Mouse (Mus musculus) neural tube, embryonic 12.5 days (tissue): ENCODE data around the gene Klc4. TPM values are rescaled to one million over a fixed set of nuclear protein-coding genes. Genes with fewer than 3 reads are reported as not detected.
A peak's percentile ranks its signal among the peaks of the same experiment; 100 is the strongest.

Source experiments
- ATAC-seq: fragments of 200-750 bp; cut with Nextera tagmentation; 2 replicates; pipeline ENCODE4 v1.8.0; 2017; ENCODE audit warnings: low read depth, mild to moderate bottlenecking, moderate TSS enrichment, moderate library complexity; ENCODE audit not compliant: low FRiP score
- H3K27ac ChIP-seq: fragments of 300-500 bp; sonication (generic); 2 replicates; pipeline ENCODE4 v1.5.1; 2016
- H3K27me3 ChIP-seq: fragments of 300-500 bp; sonication (generic); replicated peaks from 2 replicates; pipeline ENCODE4 v1.6.1; 2016; ENCODE audit warnings: mild to moderate bottlenecking
- H3K36me3 ChIP-seq: fragments of 300-500 bp; sonication (generic); 2 replicates; pipeline ENCODE4 v1.6.1; 2016; ENCODE audit warnings: mild to moderate bottlenecking
- H3K4me1 ChIP-seq: fragments of 300-500 bp; sonication (generic); 2 replicates; pipeline ENCODE4 v1.6.1; 2016
- H3K4me2 ChIP-seq: fragments of 300-500 bp; sonication (generic); replicated peaks from 2 replicates; pipeline ENCODE4 v1.6.1; 2016; ENCODE audit warnings: mild to moderate bottlenecking
- H3K4me3 ChIP-seq: fragments of 300-500 bp; sonication (generic); 2 replicates; pipeline ENCODE4 v1.5.1; 2016
- H3K9ac ChIP-seq: fragments of 300-500 bp; sonication (generic); 2 replicates; pipeline ENCODE4 v1.6.1; 2016; ENCODE audit warnings: mild to moderate bottlenecking
- H3K9me3 ChIP-seq: fragments of 300-500 bp; sonication (generic); 2 replicates; pipeline ENCODE4 v1.6.1; 2016; ENCODE audit warnings: mild to moderate bottlenecking
- WGBS: fragments of 180-500 bp; shearing (Covaris S2); methylation state at CpG from one replicate; pipeline ENCODE4 v1.1.7; 2016; 5-methylcytosine and 5-hydroxymethylcytosine counted together
- polyA plus RNA-seq: library from polyadenylated mRNA; unstranded; fragments of >200 nt; fragmentation: Nextera tagmentation; extraction: Ambion mirVana; gene quantifications from 2 replicates; pipeline ENCODE4 v1.2.1, GENCODE M21; 2016

The Klc4 gene
- 45.2 and 47.4 TPM in 2 replicates for polyA plus RNA-seq

- Histone ChIP-seq H3K27me3 (no peaks in the 10 kb centered on the region), H3K4me2 (peak within 1 kb of the TSS; percentile 93), H3K4me1 (peaks cover 32% of the 10 kb centered on the region), H3K27ac (no peak within 1 kb of the TSS; the same call in 1 of the 2 replicates), H3K9ac (peak within 1 kb of the TSS; percentile 76), H3K36me3 (peaks cover 33% of the 10 kb centered on the region), H3K9me3 (no peaks in the 10 kb centered on the region), H3K4me3 (peak within 1 kb of the TSS; percentile 72)
- peak; percentile 70 for ATAC-seq
- WGBS, result under 1% methylated on average over 53 of the region's 53 CpGs
Observed at GRCm38 (mm10) chr17:46645561-46646321, at the start of gene Klc4, which contains the start of gene Mrpl2. Gene Klc4 (minus strand): TSS chr17:46646022. Gene Mrpl2 (plus strand): TSS chr17:46646229.

- H3K27me3 ChIP-seq, result no peaks in the 10 kb centered on the region
- H3K27ac ChIP-seq, result no peak overlapping the region
- H3K4me1 ChIP-seq, result no peaks in the 10 kb centered on the region
- H3K36me3 ChIP-seq, result peaks cover 32% of the 10 kb centered on the region
- H3K9me3 ChIP-seq, result no peaks in the 10 kb centered on the region
- no peak overlapping the region for H3K4me3 ChIP-seq
- WGBS, result 68% methylated on average over 1 of the region's 1 CpGs
- no peak overlapping the region for H3K9ac ChIP-seq
- no peak overlapping the region for H3K4me2 ChIP-seq
- ATAC-seq, result no peak
Observed at GRCm38 (mm10) chr17:46694517-46695063, 48.8 kb upstream of the Klc4 start.

GRCm38 (mm10) chr17:46691390-46691789, 45.6 kb upstream of the Klc4 start:
- Histone ChIP-seq H3K4me3 (no peak overlapping the region), H3K4me1 (no peaks in the 10 kb centered on the region), H3K27me3 (no peaks in the 10 kb centered on the region), H3K4me2 (no peak overlapping the region), H3K9me3 (no peaks in the 10 kb centered on the region), H3K9ac (no peak overlapping the region), H3K36me3 (peaks cover 25% of the 10 kb centered on the region), H3K27ac (no peak overlapping the region)
- no peak for ATAC-seq
- 96% methylated on average over 2 of the region's 2 CpGs for WGBS

GRCm38 (mm10) chr17:46690665-46691064, 44.8 kb upstream of the Klc4 start:
- no peak overlapping the region for H3K4me2 ChIP-seq
- no peak for ATAC-seq
- H3K4me3 ChIP-seq, result no peak overlapping the region
- no peak overlapping the region for H3K27ac ChIP-seq
- no peaks in the 10 kb centered on the region for H3K4me1 ChIP-seq
- peaks cover 28% of the 10 kb centered on the region for H3K36me3 ChIP-seq
- no peak overlapping the region for H3K9ac ChIP-seq
- no peaks in the 10 kb centered on the region for H3K9me3 ChIP-seq
- no peaks in the 10 kb centered on the region for H3K27me3 ChIP-seq
- 95% methylated on average over 12 of the region's 12 CpGs for WGBS

- Histone ChIP-seq H3K4me3 (no peak overlapping the region), H3K27ac (no peak overlapping the region), H3K9me3 (no peaks in the 10 kb centered on the region), H3K9ac (no peak overlapping the region), H3K4me2 (no peak overlapping the region), H3K27me3 (no peaks in the 10 kb centered on the region), H3K36me3 (peaks cover 55% of the 10 kb centered on the region), H3K4me1 (peaks cover 8% of the 10 kb centered on the region)
- ATAC-seq, result no peak
- 92% methylated on average over 6 of the region's 6 CpGs for WGBS
Observed at GRCm38 (mm10) chr17:46685913-46686312, 40.1 kb upstream of the Klc4 start.

DNA sequence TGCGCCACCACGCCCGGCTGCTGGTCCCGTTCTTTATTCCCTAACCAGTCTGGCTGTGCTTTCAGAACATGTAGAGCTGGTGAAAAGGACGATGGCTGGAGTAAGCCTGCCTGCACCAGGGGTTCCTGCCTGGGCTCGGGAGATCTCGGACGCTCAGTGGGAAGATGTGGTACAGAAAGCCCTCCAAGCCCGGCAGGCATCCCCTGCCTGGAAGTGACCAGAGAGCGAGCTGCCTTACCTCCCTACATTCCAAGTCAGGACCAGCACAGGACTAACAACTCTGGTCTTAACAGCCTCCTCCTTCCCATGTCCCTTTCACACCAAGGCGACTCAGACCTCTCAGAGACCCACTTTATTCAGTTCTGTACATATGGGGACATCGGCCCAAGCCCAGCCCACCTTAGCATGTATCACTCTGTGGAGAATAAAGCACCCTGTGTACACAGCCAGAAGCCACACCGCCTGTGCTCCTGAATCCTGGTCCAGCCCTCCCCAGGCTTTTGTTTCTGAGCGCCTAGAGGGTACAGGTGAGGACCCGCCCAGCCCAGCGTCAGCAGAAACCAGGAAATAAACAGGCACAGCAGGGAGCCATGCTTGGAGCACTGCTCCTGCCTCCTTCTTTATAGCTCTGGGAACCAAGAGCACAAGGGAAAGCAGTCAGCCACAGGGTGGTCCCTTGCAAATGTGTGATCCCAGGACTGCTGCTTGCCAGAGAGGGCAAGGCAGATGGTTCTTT, 37.0 kb upstream of the Klc4 start:
- H3K9me3 ChIP-seq, result no peaks in the 10 kb centered on the region
- ATAC-seq, result no peak
- peaks cover 59% of the 10 kb centered on the region for H3K36me3 ChIP-seq
- H3K4me3 ChIP-seq, result no peak overlapping the region
- no peak overlapping the region for H3K27ac ChIP-seq
- no peaks in the 10 kb centered on the region for H3K27me3 ChIP-seq
- H3K9ac ChIP-seq, result no peak overlapping the region
- H3K4me2 ChIP-seq, result no peak overlapping the region
- WGBS, result 78% methylated on average over 16 of the region's 16 CpGs
- H3K4me1 ChIP-seq, result peaks cover 21% of the 10 kb centered on the region

- peak; percentile 5; the same call in 1 of the 2 replicates for ATAC-seq
- H3K4me1 ChIP-seq, result peaks cover 21% of the 10 kb centered on the region
- no peak overlapping the region for H3K27ac ChIP-seq
- peak overlapping the region; percentile 64 for H3K9ac ChIP-seq
- no peaks in the 10 kb centered on the region for H3K27me3 ChIP-seq
- H3K4me3 ChIP-seq, result peak overlapping the region; percentile 75
- H3K4me2 ChIP-seq, result peak overlapping the region; percentile 89
- H3K36me3 ChIP-seq, result peaks cover 59% of the 10 kb centered on the region
- no peaks in the 10 kb centered on the region for H3K9me3 ChIP-seq
- 26% methylated on average over 12 of the region's 12 CpGs for WGBS
Observed at GRCm38 (mm10) chr17:46681466-46682118, 35.8 kb upstream of the Klc4 start.

DNA sequence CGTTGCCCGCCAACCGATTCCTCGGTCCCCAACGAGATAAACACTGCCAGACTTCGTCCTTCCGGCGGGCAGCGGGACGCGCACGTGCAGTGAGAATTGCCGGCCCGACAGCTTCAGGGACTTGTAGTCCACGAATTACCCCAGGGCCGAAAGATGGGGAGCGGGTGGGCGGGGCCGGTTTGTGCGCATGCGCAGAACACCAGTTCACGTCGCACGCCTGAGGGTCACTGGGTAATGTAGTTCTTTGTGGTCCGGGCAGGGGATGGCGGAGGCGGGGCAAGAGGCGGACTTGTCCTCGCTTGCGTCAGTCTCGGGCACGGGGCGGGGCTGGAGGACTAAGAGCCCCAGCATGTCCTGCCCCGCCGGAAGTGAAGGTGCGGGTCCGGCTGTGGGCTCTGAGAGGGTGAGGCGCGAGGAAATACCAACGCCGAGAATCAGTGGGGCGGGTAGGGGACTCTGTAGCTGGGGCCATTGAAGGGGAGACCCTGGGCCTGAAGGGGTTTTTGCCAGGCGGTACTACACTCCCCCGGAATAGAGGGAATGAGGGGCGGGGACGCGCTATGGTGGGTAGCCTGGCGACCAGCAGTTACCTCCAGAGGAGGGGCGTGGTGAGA, 35.0 kb upstream of the Klc4 start, which contains the start of gene Klhdc3:
Gene Klhdc3, minus strand, starts transcription at position 155 of the 614 bp plus-strand sequence.
- H3K4me3 ChIP-seq, result peak within 1 kb of the TSS; percentile 75
- H3K4me1 ChIP-seq, result peaks cover 21% of the 10 kb centered on the region
- peak within 1 kb of the TSS; percentile 89 for H3K4me2 ChIP-seq
- no peaks in the 10 kb centered on the region for H3K27me3 ChIP-seq
- H3K27ac ChIP-seq, result peak within 1 kb of the TSS; percentile 33; the same call in 1 of the 2 replicates
- H3K9me3 ChIP-seq, result no peaks in the 10 kb centered on the region
- H3K36me3 ChIP-seq, result peaks cover 59% of the 10 kb centered on the region
- peak within 1 kb of the TSS; percentile 71 for H3K9ac ChIP-seq
- peak; percentile 97 for ATAC-seq
- under 1% methylated on average over 49 of the region's 49 CpGs for WGBS

DNA sequence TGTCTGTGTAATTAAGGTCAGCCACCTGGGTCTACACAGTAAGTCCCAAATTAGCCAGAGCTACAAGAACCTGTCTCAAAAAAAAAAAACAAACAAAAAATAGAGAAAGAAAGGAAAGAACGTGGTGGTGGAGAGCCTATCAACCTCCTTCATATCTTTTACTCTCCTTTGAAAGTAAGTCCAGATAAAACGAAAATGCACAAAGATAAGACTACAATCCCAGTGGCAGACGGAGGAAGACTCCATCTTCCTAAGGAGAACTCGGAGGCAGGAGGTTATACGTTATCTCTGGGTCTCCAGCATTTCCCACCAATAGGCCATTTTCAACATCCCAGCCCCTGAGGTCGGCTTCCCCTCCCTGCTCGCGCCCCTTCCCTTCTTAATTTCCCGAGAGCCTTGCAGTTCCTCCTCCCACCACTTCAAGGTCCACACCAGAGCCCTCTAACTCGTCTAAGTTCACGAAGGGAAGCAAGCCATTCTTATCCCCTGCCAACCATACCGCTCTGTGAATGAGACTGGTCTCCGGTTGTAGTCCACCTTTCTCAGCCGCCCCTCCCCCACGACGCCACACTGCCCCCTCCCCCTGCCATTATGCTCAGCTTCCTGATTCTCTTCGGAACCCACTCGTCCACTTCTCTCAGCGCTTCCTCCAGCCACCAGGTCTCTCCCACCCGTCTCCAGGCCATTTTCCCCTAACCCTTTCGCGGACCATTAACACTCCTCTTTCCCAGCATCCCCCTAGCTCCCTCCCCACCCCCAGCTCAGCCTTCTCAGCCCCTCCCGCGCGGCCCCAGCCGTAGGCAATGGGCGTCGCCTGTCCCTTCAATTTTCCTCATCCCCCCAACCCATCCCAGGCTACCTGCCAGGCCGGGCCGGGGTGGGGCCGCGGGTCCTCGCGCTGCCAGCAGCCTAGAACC, 34.3 kb upstream of the Klc4 start:
- WGBS, result 1% methylated on average over 34 of the region's 34 CpGs
- H3K4me1 ChIP-seq, result peaks cover 21% of the 10 kb centered on the region

GRCm38 (mm10) chr17:46678911-46679310, 33.1 kb upstream of the Klc4 start:
- no peaks in the 10 kb centered on the region for H3K27me3 ChIP-seq
- no peak overlapping the region for H3K4me3 ChIP-seq
- no peaks in the 10 kb centered on the region for H3K9me3 ChIP-seq
- peak overlapping the region; percentile 71; the same call in 1 of the 2 replicates for H3K9ac ChIP-seq
- H3K4me1 ChIP-seq, result peaks cover 27% of the 10 kb centered on the region
- 73% methylated on average over 9 of the region's 9 CpGs for WGBS
- H3K36me3 ChIP-seq, result peaks cover 52% of the 10 kb centered on the region
- no peak for ATAC-seq
- no peak overlapping the region for H3K27ac ChIP-seq
- H3K4me2 ChIP-seq, result peak overlapping the region; percentile 89

More for the DNA sequence above, 34.3 kb upstream of the Klc4 start:
- Histone ChIP-seq H3K36me3 (peaks cover 59% of the 10 kb centered on the region), H3K27ac (peak overlapping the region; percentile 33; the same call in 1 of the 2 replicates), H3K9me3 (no peaks in the 10 kb centered on the region), H3K9ac (peak overlapping the region; percentile 71), H3K4me2 (peak overlapping the region; percentile 89), H3K27me3 (no peaks in the 10 kb centered on the region), H3K4me3 (peak overlapping the region; percentile 75)
- peak; percentile 61 for ATAC-seq
